Mouse (Mus musculus): Measurements from ENCODE around the gene Txlna.

DNA sequence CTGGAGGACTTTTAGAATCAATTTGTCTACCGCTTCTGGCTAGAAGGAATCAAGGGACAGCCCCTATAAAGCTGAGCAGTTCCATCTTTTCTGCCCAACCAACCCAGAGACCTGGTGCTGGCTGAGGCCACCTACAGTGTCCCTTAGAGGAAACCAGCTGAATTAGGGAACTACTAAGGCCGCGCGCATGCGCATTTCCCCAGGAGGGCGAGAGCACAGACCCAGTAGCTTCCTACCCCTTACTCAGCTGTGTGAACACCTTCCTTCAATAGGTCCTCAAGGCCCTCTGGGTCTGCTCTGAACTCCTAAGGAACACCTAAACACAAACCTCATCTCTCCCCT is 15.9 kb downstream of the Txlna start:
- TF ChIP-seq CTCF (IDR thresholded peaks at IDR 0.05): no peak
- no peak for TF ChIP-seq EP300 (IDR thresholded peaks at IDR 0.05)
